Mouse (Mus musculus) liver, embryonic 13.5 days (tissue): Measurements from ENCODE around the gene Cep68. TPM values are rescaled to one million over a fixed set of nuclear protein-coding genes. Genes with fewer than 3 reads are reported as not detected.
A peak's percentile ranks its signal among the peaks of the same experiment; 100 is the strongest.

ENCODE experiments used
- ATAC-seq: fragments of 200-750 bp; cut with Nextera tagmentation; 2 replicates; pipeline ENCODE4 v1.8.0; 2017; ENCODE audit warnings: low read depth, mild to moderate bottlenecking, moderate number of reproducible peaks, moderate library complexity
- DNase-seq: peaks from one replicate; pipeline ENCODE4 v3.0.0; 2022
- H3K27ac ChIP-seq: fragments of 300-500 bp; sonication (generic); 2 replicates; pipeline ENCODE4 v1.5.1; 2015; ENCODE audit warnings: moderate library complexity, mild to moderate bottlenecking, inconsistent platforms
- H3K27me3 ChIP-seq: fragments of 300-500 bp; sonication (generic); 2 replicates; pipeline ENCODE4 v1.6.1; 2015; ENCODE audit warnings: mild to moderate bottlenecking, inconsistent platforms
- H3K36me3 ChIP-seq: fragments of 300-500 bp; sonication (generic); 2 replicates; pipeline ENCODE4 v1.6.1; 2015; ENCODE audit warnings: mild to moderate bottlenecking, inconsistent platforms
- H3K4me1 ChIP-seq: fragments of 300-500 bp; sonication (generic); replicated peaks from 2 replicates; pipeline ENCODE4 v1.6.1; 2015; ENCODE audit warnings: inconsistent platforms
- H3K4me2 ChIP-seq: fragments of 300-500 bp; sonication (generic); 2 replicates; pipeline ENCODE4 v1.6.1; 2015; ENCODE audit warnings: inconsistent platforms, mild to moderate bottlenecking, moderate library complexity
- H3K4me3 ChIP-seq: fragments of 300-500 bp; sonication (generic); replicated peaks from 2 replicates; pipeline ENCODE4 v1.5.1; 2015; ENCODE audit warnings: mild to moderate bottlenecking, inconsistent platforms
- H3K9ac ChIP-seq: fragments of 300-500 bp; sonication (generic); 2 replicates; pipeline ENCODE4 v1.6.1; 2015; ENCODE audit warnings: mild to moderate bottlenecking, inconsistent platforms
- H3K9me3 ChIP-seq: fragments of 300-500 bp; sonication (generic); replicated peaks from 2 replicates; pipeline ENCODE4 v1.6.1; 2016; ENCODE audit warnings: inconsistent platforms
- WGBS: fragments of 180-500 bp; shearing (Covaris S2); methylation state at CpG from one replicate; pipeline ENCODE4 v1.1.7; 2015; ENCODE audit not compliant: insufficient replicate concordance; 5-methylcytosine and 5-hydroxymethylcytosine counted together
- polyA plus RNA-seq: library from polyadenylated mRNA; unstranded; fragments of >200 nt; fragmentation: Nextera tagmentation; extraction: Ambion mirVana; gene quantifications from 2 replicates; pipeline ENCODE4 v1.2.1, GENCODE M21; 2015

Gene Cep68
- polyA plus RNA-seq, 1 experiment from 2014 or later: 6.9 TPM

GRCm38 (mm10) chr11:20202299-20203011 is 46.8 kb downstream of the Cep68 start:
- H3K27ac ChIP-seq: peak overlapping the region; percentile 92
- H3K36me3 ChIP-seq: no peaks in the 10 kb centered on the region; the same call in 1 of the 2 replicates
- peak overlapping the region; percentile 76 for H3K4me2 ChIP-seq
- DNase-seq: no peak
- peak overlapping the region; percentile 99 for H3K9ac ChIP-seq
- no peaks in the 10 kb centered on the region for H3K9me3 ChIP-seq
- peak overlapping the region; percentile 99 for H3K4me3 ChIP-seq
- H3K27me3 ChIP-seq: no peaks in the 10 kb centered on the region
- peaks cover 57% of the 10 kb centered on the region for H3K4me1 ChIP-seq
- 26% methylated on average over 7 of the region's 7 CpGs for WGBS
- ATAC-seq: no peak

- no peaks in the 10 kb centered on the region for H3K27me3 ChIP-seq
- ATAC-seq (peak; percentile 3), DNase-seq (peak; percentile 37)
- H3K4me1 ChIP-seq: peaks cover 50% of the 10 kb centered on the region
- H3K36me3 ChIP-seq: no peaks in the 10 kb centered on the region; the same call in 1 of the 2 replicates
- H3K9me3 ChIP-seq: no peaks in the 10 kb centered on the region
- H3K4me3 ChIP-seq: peak overlapping the region; percentile 99
- H3K9ac ChIP-seq: peak overlapping the region; percentile 99
- WGBS: under 1% methylated on average over 40 of the region's 40 CpGs
- H3K27ac ChIP-seq: peak overlapping the region; percentile 92
- H3K4me2 ChIP-seq: peak overlapping the region; percentile 76
These were observed 47.5 kb downstream of the Cep68 start for GRCm38 (mm10) chr11:20201661-20202101.

GRCm38 (mm10) chr11:20200713-20201575 is 48.3 kb downstream of the Cep68 start, which contains the start of gene Rab1a:
Gene Rab1a (plus strand): TSS chr11:20201432.
- Histone ChIP-seq H3K9ac (peak within 1 kb of the TSS; percentile 99), H3K9me3 (no peaks in the 10 kb centered on the region), H3K27me3 (no peaks in the 10 kb centered on the region), H3K36me3 (no peaks in the 10 kb centered on the region; the same call in 1 of the 2 replicates), H3K4me1 (peaks cover 43% of the 10 kb centered on the region), H3K27ac (peak within 1 kb of the TSS; percentile 92), H3K4me2 (peak within 1 kb of the TSS; percentile 76), H3K4me3 (peak within 1 kb of the TSS; percentile 99)
- DNase-seq (peak; percentile 100), ATAC-seq (peak; percentile 96)
- WGBS: under 1% methylated on average over 53 of the region's 54 CpGs

DNA sequence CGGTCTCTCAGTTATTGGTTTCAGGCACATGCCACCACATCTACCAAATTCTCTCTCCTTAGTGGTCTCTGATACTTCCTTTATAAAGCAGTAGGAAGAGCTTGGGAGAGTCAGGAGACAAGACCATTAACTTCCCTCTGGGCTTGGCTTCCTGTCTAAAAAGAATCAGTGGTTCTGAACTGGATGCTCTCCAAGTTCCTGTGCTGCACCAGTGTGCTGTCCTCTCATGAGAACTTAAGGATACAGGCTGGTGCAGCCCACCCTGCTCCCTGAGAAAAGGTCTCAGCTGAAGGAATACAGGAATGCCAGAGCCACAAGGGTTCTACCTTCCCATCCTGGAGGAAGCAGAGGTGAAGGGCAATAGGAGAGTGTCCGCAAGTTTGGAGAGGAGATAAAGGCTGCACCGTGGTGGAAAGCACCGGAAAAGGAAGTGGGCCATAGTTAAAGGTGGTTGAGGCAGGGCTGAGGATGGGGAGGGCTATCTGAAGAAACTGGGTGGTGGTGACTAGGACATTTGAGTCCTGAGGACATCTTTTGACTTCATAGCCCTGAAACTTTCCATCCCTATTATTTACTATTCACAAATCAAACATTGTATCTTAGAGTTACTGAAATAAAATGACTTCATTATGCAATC is 56.0 kb downstream of the Cep68 start:
- DNase-seq (no peak), ATAC-seq (no peak)
- no peak overlapping the region for H3K27ac ChIP-seq
- 34% methylated on average over 4 of the region's 4 CpGs for WGBS
- H3K27me3 ChIP-seq: no peaks in the 10 kb centered on the region
- no peak overlapping the region for H3K4me2 ChIP-seq
- H3K36me3 ChIP-seq: no peaks in the 10 kb centered on the region
- no peak overlapping the region for H3K4me3 ChIP-seq
- no peaks in the 10 kb centered on the region for H3K4me1 ChIP-seq
- no peak overlapping the region for H3K9ac ChIP-seq
- H3K9me3 ChIP-seq: no peaks in the 10 kb centered on the region

- no peak overlapping the region for H3K27ac ChIP-seq
- ATAC-seq: no peak
- no peak overlapping the region for H3K4me3 ChIP-seq
- no peak for DNase-seq
- no peaks in the 10 kb centered on the region for H3K9me3 ChIP-seq
- H3K36me3 ChIP-seq: no peaks in the 10 kb centered on the region
- H3K9ac ChIP-seq: no peak overlapping the region
- no peaks in the 10 kb centered on the region for H3K27me3 ChIP-seq
- H3K4me1 ChIP-seq: no peaks in the 10 kb centered on the region
- WGBS: 61% methylated on average over 6 of the region's 6 CpGs
- H3K4me2 ChIP-seq: no peak overlapping the region
These were observed 62.0 kb downstream of the Cep68 start for GRCm38 (mm10) chr11:20187271-20187670.

Other genes starting within 250 kb of the Cep68 start
- 64.1 and 77.2 TPM in 2 replicates for gene Actr2, start 136.5 kb downstream of the Cep68 start, polyA plus RNA-seq
- 117 and 141 TPM in 2 replicates for gene Rab1a, start 48.0 kb downstream of the Cep68 start, polyA plus RNA-seq
- gene Slc1a4, start 83.3 kb upstream of the Cep68 start, polyA plus RNA-seq: 7.3 and 9.0 TPM in 2 replicates